Mouse (Mus musculus) kidney, adult 2 months (tissue): ENCODE data around the gene Pcgf2. TPM values are rescaled to one million over a fixed set of nuclear protein-coding genes. Genes with fewer than 3 reads are reported as not detected.

Experiments used
- DNase-seq: peaks from one replicate; pipeline ENCODE4 v3.0.0; 2021
- H3K27ac ChIP-seq: fragments of 200-500 bp; 2 replicates; pipeline ENCODE4 v1.5.1; 2012; ENCODE audit warnings: low read depth, low read length, control low read depth, inconsistent platforms; ENCODE audit not compliant: insufficient read depth
- H3K27me3 ChIP-seq: fragments of 200-500 bp; replicated peaks from 2 replicates; pipeline ENCODE4 v1.6.1; 2012; ENCODE audit warnings: mild to moderate bottlenecking, moderate library complexity, low read length, inconsistent platforms; ENCODE audit not compliant: control insufficient read depth, insufficient read depth
- H3K36me3 ChIP-seq: fragments of 200-500 bp; 2 replicates; pipeline ENCODE4 v1.6.1; 2012; ENCODE audit warnings: mild to moderate bottlenecking, moderate library complexity, low read length, inconsistent platforms; ENCODE audit not compliant: control insufficient read depth, insufficient read depth
- H3K4me1 ChIP-seq: fragments of 200-500 bp; 2 replicates; pipeline ENCODE4 v1.6.1; 2011; ENCODE audit warnings: low read length; ENCODE audit not compliant: control insufficient read depth, insufficient read depth
- H3K4me3 ChIP-seq: fragments of 200-500 bp; 2 replicates; pipeline ENCODE4 v1.5.1; 2011; ENCODE audit warnings: mild to moderate bottlenecking, low read depth, low read length, control low read depth; ENCODE audit not compliant: insufficient read depth
- CTCF ChIP-seq: fragments of 200-500 bp; conservative IDR thresholded peaks from 2 replicates; pipeline ENCODE4 v1.5.1; 2011; ENCODE audit warnings: low read depth, mild to moderate bottlenecking, control low read depth, low read length, moderate library complexity, mixed read lengths; ENCODE audit not compliant: insufficient read depth, insufficient read length
- POLR2A ChIP-seq: fragments of 200-500 bp; IDR thresholded peaks from one replicate; pipeline ENCODE4 v1.6.1; 2011; ENCODE audit warnings: low read depth, low read length, control low read depth
- WGBS: fragments of 180-500 bp; shearing (Covaris S2); methylation state at CpG from one replicate; pipeline ENCODE4 v1.1.7; 2018; 5-methylcytosine and 5-hydroxymethylcytosine counted together
- polyA plus RNA-seq: library from polyadenylated mRNA; depleted of rRNA; stranded (reverse); fragments of >200 nt; gene quantifications from 2 replicates; pipeline ENCODE4 v1.2.3, GENCODE M21; 2012; rRNA removed

Gene Pcgf2
- 53.9 and 56.5 TPM in 2 replicates for polyA plus RNA-seq

- H3K4me3 ChIP-seq, result peak within 1 kb of the TSS; percentile 79
- peaks cover 15% of the 10 kb centered on the region; the same call in 1 of the 2 replicates for H3K4me1 ChIP-seq
- no peaks in the 10 kb centered on the region for H3K27me3 ChIP-seq
- peak; percentile 88 for DNase-seq
- H3K27ac ChIP-seq, result peak within 1 kb of the TSS; percentile 98
- WGBS, result under 1% methylated on average over 84 of the region's 85 CpGs
- no peaks in the 10 kb centered on the region for H3K36me3 ChIP-seq
- TF ChIP-seq POLR2A (no peak), CTCF (no peak)
Observed at GRCm38 (mm10) chr11:97700003-97700745, at the start of gene Pcgf2. Pcgf2 (minus strand) TSS chr11:97700497.

GRCm38 (mm10) chr11:97748496-97748895 lies 48.2 kb upstream of the Pcgf2 start:
- H3K4me1 ChIP-seq, result peaks cover 4% of the 10 kb centered on the region; the same call in 1 of the 2 replicates
- 67% methylated on average over 5 of the region's 5 CpGs for WGBS
- no peak for TF ChIP-seq POLR2A
- no peak for TF ChIP-seq CTCF
- H3K27ac ChIP-seq, result no peak overlapping the region
- H3K36me3 ChIP-seq, result peaks cover 2% of the 10 kb centered on the region; the same call in 1 of the 2 replicates
- DNase-seq, result no peak
- H3K27me3 ChIP-seq, result no peaks in the 10 kb centered on the region
- no peak overlapping the region for H3K4me3 ChIP-seq

GRCm38 (mm10) chr11:97747773-97748172 lies 47.5 kb upstream of the Pcgf2 start:
- no peak overlapping the region for H3K4me3 ChIP-seq
- peaks cover 10% of the 10 kb centered on the region; the same call in 1 of the 2 replicates for H3K4me1 ChIP-seq
- no peaks in the 10 kb centered on the region for H3K27me3 ChIP-seq
- peaks cover 2% of the 10 kb centered on the region; the same call in 1 of the 2 replicates for H3K36me3 ChIP-seq
- 84% methylated on average over 8 of the region's 8 CpGs for WGBS
- TF ChIP-seq POLR2A, result no peak
- TF ChIP-seq CTCF, result no peak
- no peak for DNase-seq
- no peak overlapping the region for H3K27ac ChIP-seq

- DNase-seq, result no peak
- peaks cover 10% of the 10 kb centered on the region for H3K4me1 ChIP-seq
- H3K27ac ChIP-seq, result no peak overlapping the region
- TF ChIP-seq CTCF, result no peak
- TF ChIP-seq POLR2A, result no peak
- H3K4me3 ChIP-seq, result peak overlapping the region; percentile 35; the same call in 1 of the 2 replicates
- no peaks in the 10 kb centered on the region for H3K27me3 ChIP-seq
- WGBS, result 7% methylated on average over 13 of the region's 13 CpGs
- peaks cover 2% of the 10 kb centered on the region; the same call in 1 of the 2 replicates for H3K36me3 ChIP-seq
Observed at GRCm38 (mm10) chr11:97745331-97745721, 45.0 kb upstream of the Pcgf2 start.

- Histone ChIP-seq H3K36me3 (peaks cover 2% of the 10 kb centered on the region; the same call in 1 of the 2 replicates), H3K27me3 (no peaks in the 10 kb centered on the region), H3K4me3 (peak overlapping the region; percentile 90), H3K4me1 (peaks cover 14% of the 10 kb centered on the region), H3K27ac (peak overlapping the region; percentile 100)
- DNase-seq, result peak; percentile 99
- no peak for TF ChIP-seq CTCF
- no peak for TF ChIP-seq POLR2A
- 1% methylated on average over 57 of the region's 57 CpGs for WGBS
Observed at GRCm38 (mm10) chr11:97744718-97745330, 44.5 kb upstream of the Pcgf2 start.

GRCm38 (mm10) chr11:97744063-97744717 lies 43.9 kb upstream of the Pcgf2 start, which contains the start of gene Pip4k2b:
Pip4k2b (minus strand) TSS chr11:97744704.
- peaks cover 14% of the 10 kb centered on the region for H3K4me1 ChIP-seq
- H3K4me3 ChIP-seq, result peak within 1 kb of the TSS; percentile 90
- H3K27me3 ChIP-seq, result no peaks in the 10 kb centered on the region
- TF ChIP-seq POLR2A (peak; percentile 25), CTCF (no peak)
- under 1% methylated on average over 63 of the region's 63 CpGs for WGBS
- DNase-seq, result no peak
- peak within 1 kb of the TSS; percentile 100 for H3K27ac ChIP-seq
- H3K36me3 ChIP-seq, result no peaks in the 10 kb centered on the region

- TF ChIP-seq CTCF, result no peak
- no peak for TF ChIP-seq POLR2A
- Histone ChIP-seq H3K27me3 (no peaks in the 10 kb centered on the region), H3K4me3 (peak overlapping the region; percentile 58), H3K4me1 (peaks cover 14% of the 10 kb centered on the region), H3K36me3 (no peaks in the 10 kb centered on the region), H3K27ac (no peak overlapping the region)
- WGBS, result 22% methylated on average over 9 of the region's 9 CpGs
- no peak for DNase-seq
Observed at GRCm38 (mm10) chr11:97743423-97743822, 43.1 kb upstream of the Pcgf2 start.
